Mouse (Mus musculus): ENCODE results near the gene Tmem209. TPM values are rescaled to one million over a fixed set of nuclear protein-coding genes. Genes with fewer than 3 reads are reported as not detected.

The Tmem209 gene
- polyA plus RNA-seq, 1 experiment: 126 TPM

GRCm38 (mm10) chr6:30542277-30542676 lies 32.7 kb upstream of the Tmem209 start:
- H3K4me1 ChIP-seq (ENCODE audit: control insufficient read depth, insufficient read depth, low read length): no peaks in the 10 kb centered on the region
- no peaks in the 10 kb centered on the region for H3K36me3 ChIP-seq (ENCODE audit: control insufficient read depth, insufficient read depth, low read length, poor library complexity, severe bottlenecking)
- H3K27ac ChIP-seq (ENCODE audit: insufficient read depth, low read length): no peak overlapping the region
- no peak for TF ChIP-seq POLR2A (IDR thresholded peaks at IDR 0.05; ENCODE audit: insufficient read depth, low read length)
- TF ChIP-seq CTCF (IDR thresholded peaks at IDR 0.05; ENCODE audit: low read depth, low read length): no peak
- TF ChIP-seq EP300 (IDR thresholded peaks at IDR 0.05; ENCODE audit: insufficient read depth, low read depth, low read length): no peak
- no peaks in the 10 kb centered on the region for H3K9me3 ChIP-seq (replicated peaks; ENCODE audit: control insufficient read depth, insufficient read depth, low read length, poor library complexity, severe bottlenecking)
- no peak overlapping the region for H3K4me3 ChIP-seq (ENCODE audit: low read depth, low read length)
- no peak overlapping the region for H3K9ac ChIP-seq (ENCODE audit: low read depth, poor library complexity, severe bottlenecking)
- no peaks in the 10 kb centered on the region for H3K27me3 ChIP-seq (ENCODE audit: control insufficient read depth, insufficient read depth, low read length, poor library complexity, severe bottlenecking)

GRCm38 (mm10) chr6:30541009-30541799 lies 31.6 kb upstream of the Tmem209 start, which contains the start of gene Cpa2:
Cpa2 (plus strand) TSS chr6:30541582.
- no peaks in the 10 kb centered on the region for H3K36me3 ChIP-seq (ENCODE audit: control insufficient read depth, insufficient read depth, low read length, poor library complexity, severe bottlenecking)
- no peaks in the 10 kb centered on the region for H3K9me3 ChIP-seq (replicated peaks; ENCODE audit: control insufficient read depth, insufficient read depth, low read length, poor library complexity, severe bottlenecking)
- no peaks in the 10 kb centered on the region for H3K4me1 ChIP-seq (ENCODE audit: control insufficient read depth, insufficient read depth, low read length)
- H3K27me3 ChIP-seq (ENCODE audit: control insufficient read depth, insufficient read depth, low read length, poor library complexity, severe bottlenecking): no peaks in the 10 kb centered on the region
- H3K27ac ChIP-seq (ENCODE audit: insufficient read depth, low read length): no peak within 1 kb of the TSS
- no peak within 1 kb of the TSS for H3K4me3 ChIP-seq (ENCODE audit: low read depth, low read length)
- no peak within 1 kb of the TSS for H3K9ac ChIP-seq (ENCODE audit: low read depth, poor library complexity, severe bottlenecking)
- TF ChIP-seq CTCF (IDR thresholded peaks at IDR 0.05; ENCODE audit: low read depth, low read length) (no peak), EP300 (IDR thresholded peaks at IDR 0.05; ENCODE audit: insufficient read depth, low read depth, low read length) (no peak), POLR2A (IDR thresholded peaks at IDR 0.05; ENCODE audit: insufficient read depth, low read length) (no peak)

- Histone ChIP-seq H3K4me3 (ENCODE audit: low read depth, low read length) (no peak overlapping the region), H3K9me3 (replicated peaks; ENCODE audit: control insufficient read depth, insufficient read depth, low read length, poor library complexity, severe bottlenecking) (no peaks in the 10 kb centered on the region), H3K9ac (ENCODE audit: low read depth, poor library complexity, severe bottlenecking) (no peak overlapping the region), H3K4me1 (ENCODE audit: control insufficient read depth, insufficient read depth, low read length) (no peaks in the 10 kb centered on the region), H3K36me3 (ENCODE audit: control insufficient read depth, insufficient read depth, low read length, poor library complexity, severe bottlenecking) (no peaks in the 10 kb centered on the region), H3K27me3 (ENCODE audit: control insufficient read depth, insufficient read depth, low read length, poor library complexity, severe bottlenecking) (no peaks in the 10 kb centered on the region), H3K27ac (ENCODE audit: insufficient read depth, low read length) (no peak overlapping the region)
- TF ChIP-seq EP300 (IDR thresholded peaks at IDR 0.05; ENCODE audit: insufficient read depth, low read depth, low read length): no peak
- no peak for TF ChIP-seq POLR2A (IDR thresholded peaks at IDR 0.05; ENCODE audit: insufficient read depth, low read length)
- no peak for TF ChIP-seq CTCF (IDR thresholded peaks at IDR 0.05; ENCODE audit: low read depth, low read length)
These were observed 29.2 kb upstream of the Tmem209 start for GRCm38 (mm10) chr6:30538800-30539199.

GRCm38 (mm10) chr6:30538240-30538639 lies 28.7 kb upstream of the Tmem209 start:
- Histone ChIP-seq H3K9ac (ENCODE audit: low read depth, poor library complexity, severe bottlenecking) (no peak overlapping the region), H3K27me3 (ENCODE audit: control insufficient read depth, insufficient read depth, low read length, poor library complexity, severe bottlenecking) (no peaks in the 10 kb centered on the region), H3K27ac (ENCODE audit: insufficient read depth, low read length) (no peak overlapping the region), H3K4me1 (ENCODE audit: control insufficient read depth, insufficient read depth, low read length) (no peaks in the 10 kb centered on the region), H3K36me3 (ENCODE audit: control insufficient read depth, insufficient read depth, low read length, poor library complexity, severe bottlenecking) (no peaks in the 10 kb centered on the region), H3K9me3 (replicated peaks; ENCODE audit: control insufficient read depth, insufficient read depth, low read length, poor library complexity, severe bottlenecking) (no peaks in the 10 kb centered on the region), H3K4me3 (ENCODE audit: low read depth, low read length) (no peak overlapping the region)
- TF ChIP-seq POLR2A (IDR thresholded peaks at IDR 0.05; ENCODE audit: insufficient read depth, low read length): no peak
- TF ChIP-seq CTCF (IDR thresholded peaks at IDR 0.05; ENCODE audit: low read depth, low read length): no peak
- no peak for TF ChIP-seq EP300 (IDR thresholded peaks at IDR 0.05; ENCODE audit: insufficient read depth, low read depth, low read length)

GRCm38 (mm10) chr6:30535340-30535739 lies 25.8 kb upstream of the Tmem209 start:
- no peaks in the 10 kb centered on the region for H3K27me3 ChIP-seq (ENCODE audit: control insufficient read depth, insufficient read depth, low read length, poor library complexity, severe bottlenecking)
- TF ChIP-seq POLR2A (IDR thresholded peaks at IDR 0.05; ENCODE audit: insufficient read depth, low read length) (no peak), CTCF (IDR thresholded peaks at IDR 0.05; ENCODE audit: low read depth, low read length) (peak; percentile 82), EP300 (IDR thresholded peaks at IDR 0.05; ENCODE audit: insufficient read depth, low read depth, low read length) (no peak)
- no peaks in the 10 kb centered on the region for H3K4me1 ChIP-seq (ENCODE audit: control insufficient read depth, insufficient read depth, low read length)
- H3K36me3 ChIP-seq (ENCODE audit: control insufficient read depth, insufficient read depth, low read length, poor library complexity, severe bottlenecking): no peaks in the 10 kb centered on the region
- H3K9me3 ChIP-seq (replicated peaks; ENCODE audit: control insufficient read depth, insufficient read depth, low read length, poor library complexity, severe bottlenecking): no peaks in the 10 kb centered on the region
- H3K27ac ChIP-seq (ENCODE audit: insufficient read depth, low read length): no peak overlapping the region
- no peak overlapping the region for H3K4me3 ChIP-seq (ENCODE audit: low read depth, low read length)
- no peak overlapping the region for H3K9ac ChIP-seq (ENCODE audit: low read depth, poor library complexity, severe bottlenecking)

- Histone ChIP-seq H3K4me3 (ENCODE audit: low read depth, low read length) (no peak overlapping the region), H3K27ac (ENCODE audit: insufficient read depth, low read length) (no peak overlapping the region)
- TF ChIP-seq CTCF (IDR thresholded peaks at IDR 0.05; ENCODE audit: low read depth, low read length) (no peak), EP300 (IDR thresholded peaks at IDR 0.05; ENCODE audit: insufficient read depth, low read depth, low read length) (no peak), POLR2A (IDR thresholded peaks at IDR 0.05; ENCODE audit: insufficient read depth, low read length) (no peak)
These were observed 19.2 kb upstream of the Tmem209 start for GRCm38 (mm10) chr6:30528800-30529199.

More at GRCm38 (mm10) chr6:30528800-30529199, 19.2 kb upstream of the Tmem209 start:
- Histone ChIP-seq H3K9ac (ENCODE audit: low read depth, poor library complexity, severe bottlenecking) (no peak overlapping the region), H3K36me3 (ENCODE audit: control insufficient read depth, insufficient read depth, low read length, poor library complexity, severe bottlenecking) (no peaks in the 10 kb centered on the region), H3K9me3 (replicated peaks; ENCODE audit: control insufficient read depth, insufficient read depth, low read length, poor library complexity, severe bottlenecking) (no peaks in the 10 kb centered on the region), H3K4me1 (ENCODE audit: control insufficient read depth, insufficient read depth, low read length) (peaks cover 5% of the 10 kb centered on the region), H3K27me3 (ENCODE audit: control insufficient read depth, insufficient read depth, low read length, poor library complexity, severe bottlenecking) (no peaks in the 10 kb centered on the region)
